Mouse (Mus musculus): ENCODE measurements around the gene Olfr1450.
"Not testable (repeated sequence)": the region's sequence is repeated elsewhere in the genome, so short reads cannot be mapped to it uniquely, and the experiment has no call there.

Gene Olfr1450

GRCm38 (mm10) chr19:12949958-12950357 is at the start of gene Olfr1450:
TSS of gene Olfr1450 (plus strand) at chr19:12950258.
- DNase-seq (ENCODE audit: low read depth, low spot score): no peak

- DNase-seq (ENCODE audit: low read depth, low spot score): no peak
Observed at GRCm38 (mm10) chr19:12903643-12904042, 46.4 kb upstream of the Olfr1450 start, which contains the start of gene Olfr1447. TSS of gene Olfr1447 (minus strand) at chr19:12903743.

GRCm38 (mm10) chr19:12924319-12924718 is 25.7 kb upstream of the Olfr1450 start, which contains the start of gene Olfr1448:
TSS of gene Olfr1448 (minus strand) at chr19:12924419.
- no peak for DNase-seq (ENCODE audit: low read depth, low spot score)

GRCm38 (mm10) chr19:12930540-12930939 is 19.5 kb upstream of the Olfr1450 start, which contains the start of gene Olfr1449:
TSS of gene Olfr1449 (plus strand) at chr19:12930840.
- DNase-seq (ENCODE audit: low read depth, low spot score): no peak

GRCm38 (mm10) chr19:12970082-12970481 is 20.0 kb downstream of the Olfr1450 start:
- not testable (repeated sequence) for DNase-seq (ENCODE audit: low read depth, low spot score)

- DNase-seq (ENCODE audit: low read depth, low spot score): not testable (repeated sequence)
Observed at GRCm38 (mm10) chr19:12992316-12992715, 42.3 kb downstream of the Olfr1450 start.

- no peak for DNase-seq (ENCODE audit: low read depth, low spot score)
Observed at GRCm38 (mm10) chr19:12994714-12995113, 44.7 kb downstream of the Olfr1450 start, which contains the start of gene Olfr1451. TSS of gene Olfr1451 (plus strand) at chr19:12995014.

Data from embryo, embryonic 11.5 days (tissue).